Mouse (Mus musculus): ENCODE measurements around the gene Gm20388.

GRCm38 (mm10) chr8:120725576-120725950 is 814.9 kb downstream of the Gm20388 start:
- TF ChIP-seq CTCF (conservative IDR thresholded peaks at IDR 0.05; ENCODE audit: insufficient read depth, insufficient read length, low read depth, low read length) (no peak), POLR2A (IDR thresholded peaks at IDR 0.05; ENCODE audit: low read depth, low read length) (no peak)

Data from kidney, adult 2 months (tissue).